Mouse (Mus musculus) ES-Bruce4 (cell line): ENCODE data around the gene Zfp146. TPM values are rescaled to one million over a fixed set of nuclear protein-coding genes. Genes with fewer than 3 reads are reported as not detected.
"Not testable (repeated sequence)": the region's sequence is repeated elsewhere in the genome, so short reads cannot be mapped to it uniquely, and the experiment has no call there.

Experiments
- H3K27ac ChIP-seq: 2 replicates; pipeline ENCODE4 v1.5.1; 2012; ENCODE audit warnings: low read length, inconsistent platforms; ENCODE audit not compliant: insufficient read depth
- H3K27me3 ChIP-seq: 2 replicates; pipeline ENCODE4 v1.6.1; 2012; ENCODE audit warnings: mild to moderate bottlenecking, low read length, inconsistent platforms; ENCODE audit not compliant: control insufficient read depth, poor library complexity, insufficient read depth, severe bottlenecking
- H3K36me3 ChIP-seq: 2 replicates; pipeline ENCODE4 v1.6.1; 2012; ENCODE audit warnings: inconsistent platforms, mild to moderate bottlenecking, low read length, moderate library complexity; ENCODE audit not compliant: control insufficient read depth, poor library complexity, insufficient read depth, severe bottlenecking
- H3K4me1 ChIP-seq: one replicate; pipeline ENCODE4 v1.8.1; 2011; ENCODE audit warnings: low read length; ENCODE audit not compliant: control insufficient read depth, insufficient read depth
- H3K4me3 ChIP-seq: 2 replicates; pipeline ENCODE4 v1.5.1; 2011; ENCODE audit warnings: low read depth, mild to moderate bottlenecking, low read length
- H3K9ac ChIP-seq: 2 replicates; pipeline ENCODE4 v1.6.1; 2012; ENCODE audit warnings: low read depth, mild to moderate bottlenecking, inconsistent platforms; ENCODE audit not compliant: poor library complexity, severe bottlenecking
- H3K9me3 ChIP-seq: replicated peaks from 2 replicates; pipeline ENCODE4 v1.6.1; 2012; ENCODE audit warnings: mild to moderate bottlenecking, low read length, inconsistent platforms; ENCODE audit not compliant: control insufficient read depth, poor library complexity, insufficient read depth, severe bottlenecking
- CTCF ChIP-seq: IDR thresholded peaks from one replicate; pipeline ENCODE4 v1.8.1; 2011; ENCODE audit warnings: low read depth, low read length
- EP300 ChIP-seq: IDR thresholded peaks from 2 replicates; pipeline ENCODE4 v1.6.1; 2011; ENCODE audit warnings: low read depth, low read length; ENCODE audit not compliant: insufficient read depth
- POLR2A ChIP-seq: IDR thresholded peaks from one replicate; pipeline ENCODE4 v1.8.1; 2011; ENCODE audit warnings: low read length; ENCODE audit not compliant: insufficient read depth
- polyA plus RNA-seq: library from polyadenylated mRNA; stranded (reverse); fragments of >200 nt; gene quantifications from 2 replicates; pipeline ENCODE4 v1.2.4, GENCODE M21; 2011; ENCODE audit warnings: low read depth; ENCODE audit not compliant: missing spikeins, insufficient read depth, insufficient read length

The Zfp146 gene
- polyA plus RNA-seq = 44.4 and 46.2 TPM in 2 replicates

GRCm38 (mm10) chr7:30169583-30170282 lies at the start of gene Zfp146:
TSS of gene Zfp146 (minus strand) at chr7:30169750.
- Histone ChIP-seq H3K27ac (no peak within 1 kb of the TSS), H3K9ac (peak within 1 kb of the TSS; percentile 70), H3K9me3 (no peaks in the 10 kb centered on the region), H3K4me1 (no peaks in the 10 kb centered on the region), H3K36me3 (no peaks in the 10 kb centered on the region), H3K4me3 (peak within 1 kb of the TSS; percentile 91), H3K27me3 (no peaks in the 10 kb centered on the region)
- TF ChIP-seq CTCF = no peak
- TF ChIP-seq POLR2A = peak; percentile 80
- no peak for TF ChIP-seq EP300

GRCm38 (mm10) chr7:30217277-30217676 lies 47.7 kb upstream of the Zfp146 start:
- Histone ChIP-seq H3K9ac (no peak overlapping the region), H3K4me3 (no peak overlapping the region), H3K27me3 (no peaks in the 10 kb centered on the region), H3K27ac (no peak overlapping the region), H3K4me1 (no peaks in the 10 kb centered on the region), H3K36me3 (no peaks in the 10 kb centered on the region), H3K9me3 (peaks cover 17% of the 10 kb centered on the region)
- TF ChIP-seq POLR2A (no peak), EP300 (no peak), CTCF (no peak)

GRCm38 (mm10) chr7:30216723-30217151 lies 47.2 kb upstream of the Zfp146 start:
- Histone ChIP-seq H3K27ac (peak overlapping the region; percentile 57; the same call in 1 of the 2 replicates), H3K9ac (peak overlapping the region; percentile 26; the same call in 1 of the 2 replicates), H3K36me3 (no peaks in the 10 kb centered on the region), H3K27me3 (no peaks in the 10 kb centered on the region), H3K4me1 (no peaks in the 10 kb centered on the region), H3K4me3 (peak overlapping the region; percentile 53), H3K9me3 (peaks cover 22% of the 10 kb centered on the region)
- TF ChIP-seq POLR2A (no peak), EP300 (peak; percentile 32; the same call in 1 of the 2 replicates), CTCF (peak; percentile 94)

GRCm38 (mm10) chr7:30215875-30216274 lies 46.3 kb upstream of the Zfp146 start:
- Histone ChIP-seq H3K27ac (0 out of 2 replicates have a peak overlapping the region, but pooled peaks have one; percentile 6), H3K9me3 (peaks cover 28% of the 10 kb centered on the region), H3K4me3 (no peak overlapping the region), H3K4me1 (no peaks in the 10 kb centered on the region), H3K9ac (no peak overlapping the region), H3K27me3 (no peaks in the 10 kb centered on the region), H3K36me3 (no peaks in the 10 kb centered on the region)
- no peak for TF ChIP-seq EP300
- TF ChIP-seq POLR2A = no peak
- TF ChIP-seq CTCF = no peak

GRCm38 (mm10) chr7:30213881-30214280 lies 44.3 kb upstream of the Zfp146 start:
- peaks cover 28% of the 10 kb centered on the region for H3K9me3 ChIP-seq
- no peak overlapping the region for H3K27ac ChIP-seq
- no peak overlapping the region for H3K9ac ChIP-seq
- H3K4me3 ChIP-seq = no peak overlapping the region
- TF ChIP-seq EP300 (no peak), CTCF (no peak), POLR2A (no peak)
- no peaks in the 10 kb centered on the region for H3K27me3 ChIP-seq
- H3K4me1 ChIP-seq = no peaks in the 10 kb centered on the region
- no peaks in the 10 kb centered on the region for H3K36me3 ChIP-seq

GRCm38 (mm10) chr7:30211025-30211424 lies 41.5 kb upstream of the Zfp146 start:
- no peak overlapping the region for H3K9ac ChIP-seq
- H3K9me3 ChIP-seq = peaks cover 28% of the 10 kb centered on the region
- no peaks in the 10 kb centered on the region for H3K27me3 ChIP-seq
- H3K4me1 ChIP-seq = no peaks in the 10 kb centered on the region
- H3K36me3 ChIP-seq = no peaks in the 10 kb centered on the region
- no peak overlapping the region for H3K4me3 ChIP-seq
- no peak overlapping the region for H3K27ac ChIP-seq
- TF ChIP-seq EP300 (no peak), CTCF (no peak), POLR2A (no peak)

- not testable (repeated sequence) for H3K36me3 ChIP-seq, H3K9ac ChIP-seq, H3K27ac ChIP-seq, H3K9me3 ChIP-seq, H3K4me1 ChIP-seq, H3K4me3 ChIP-seq, H3K27me3 ChIP-seq
These were observed 36.8 kb upstream of the Zfp146 start for GRCm38 (mm10) chr7:30206364-30206763.
